Mouse (Mus musculus) adipocyte (in vitro differentiated cells): Measurements from ENCODE around the gene Crp.

Source experiments
- DNase-seq: peaks from one replicate; pipeline ENCODE4 v3.0.0-alpha.2; 2016; ENCODE audit warnings: low spot score

Crp gene

DNA sequence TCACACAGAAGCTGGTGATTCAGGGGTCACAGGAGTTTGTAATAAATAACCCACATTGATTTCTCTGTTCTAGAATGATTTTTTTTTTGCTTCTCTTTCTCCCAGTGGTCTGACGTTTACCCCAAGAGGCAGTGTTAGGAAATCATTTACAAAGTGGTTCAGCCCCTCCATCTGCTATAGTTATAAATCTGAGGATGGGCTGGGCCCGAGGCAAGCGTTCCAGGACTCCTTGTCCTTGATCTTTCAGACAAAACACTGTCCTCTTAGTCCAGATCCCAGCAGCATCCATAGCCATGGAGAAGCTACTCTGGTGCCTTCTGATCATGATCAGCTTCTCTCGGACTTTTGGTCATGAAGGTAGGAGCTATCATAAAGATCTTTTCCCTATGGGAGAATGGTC is at the start of gene Crp:
TSS of gene Crp (plus strand) at position 212 of the 400 bp plus-strand sequence.
- no peak for DNase-seq

DNA sequence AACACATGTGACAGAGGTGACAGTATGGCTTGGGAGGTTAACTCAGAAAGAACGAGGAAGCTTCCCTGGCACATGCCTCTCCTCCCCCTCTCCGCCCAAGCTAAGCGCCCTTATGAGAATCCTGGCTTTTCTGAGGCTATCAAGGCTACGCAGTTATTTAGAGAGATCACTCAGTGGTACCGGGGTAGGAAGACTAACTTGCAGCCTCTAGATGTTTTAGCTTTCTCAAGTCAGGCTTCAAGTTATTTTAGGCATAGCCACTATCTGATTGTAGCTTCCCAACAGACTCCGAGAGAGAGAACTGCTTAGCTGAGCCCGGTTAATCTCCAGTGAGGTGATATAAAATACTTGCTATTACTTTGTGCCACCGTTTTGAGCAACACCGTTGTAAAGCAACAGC is 48.5 kb upstream of the Crp start:
- no peak for DNase-seq

DNA sequence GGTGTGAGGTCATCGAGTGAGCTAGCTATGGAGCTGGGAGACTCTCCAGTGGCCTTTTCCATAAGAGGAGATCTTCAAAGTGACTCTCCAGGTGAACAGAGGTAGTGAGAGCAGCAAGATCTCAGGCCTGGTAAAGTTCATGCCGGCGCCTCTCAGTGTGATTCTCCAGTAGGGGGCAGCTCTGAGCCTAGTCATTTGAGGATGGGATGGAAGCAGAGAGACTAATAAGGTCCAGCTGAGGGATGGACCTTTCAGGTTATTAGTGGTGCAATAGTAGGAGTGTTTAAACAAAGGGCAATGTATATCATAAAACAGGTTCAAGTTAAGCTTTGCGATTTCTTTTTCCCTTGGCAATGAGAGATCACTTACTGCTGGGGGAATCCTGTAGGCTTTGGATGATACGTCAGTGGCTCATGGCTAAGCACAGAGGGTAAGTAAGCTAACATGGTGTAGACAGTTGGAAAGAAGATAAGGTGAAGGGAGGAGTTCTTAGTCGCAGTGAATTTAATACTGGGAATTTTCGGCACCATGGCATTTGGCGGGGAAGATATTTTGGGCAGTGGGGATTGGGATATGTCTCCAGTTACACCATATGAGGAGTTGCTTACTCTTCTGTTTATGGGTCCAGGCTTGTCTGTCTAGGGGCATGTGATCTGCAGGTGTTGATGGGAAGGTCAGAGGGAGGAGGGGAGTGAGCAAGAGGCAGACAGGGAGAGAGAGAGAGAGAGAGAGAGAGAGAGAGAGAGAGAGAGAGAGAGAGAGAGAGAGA is 47.2 kb upstream of the Crp start:
- DNase-seq = no peak

DNA sequence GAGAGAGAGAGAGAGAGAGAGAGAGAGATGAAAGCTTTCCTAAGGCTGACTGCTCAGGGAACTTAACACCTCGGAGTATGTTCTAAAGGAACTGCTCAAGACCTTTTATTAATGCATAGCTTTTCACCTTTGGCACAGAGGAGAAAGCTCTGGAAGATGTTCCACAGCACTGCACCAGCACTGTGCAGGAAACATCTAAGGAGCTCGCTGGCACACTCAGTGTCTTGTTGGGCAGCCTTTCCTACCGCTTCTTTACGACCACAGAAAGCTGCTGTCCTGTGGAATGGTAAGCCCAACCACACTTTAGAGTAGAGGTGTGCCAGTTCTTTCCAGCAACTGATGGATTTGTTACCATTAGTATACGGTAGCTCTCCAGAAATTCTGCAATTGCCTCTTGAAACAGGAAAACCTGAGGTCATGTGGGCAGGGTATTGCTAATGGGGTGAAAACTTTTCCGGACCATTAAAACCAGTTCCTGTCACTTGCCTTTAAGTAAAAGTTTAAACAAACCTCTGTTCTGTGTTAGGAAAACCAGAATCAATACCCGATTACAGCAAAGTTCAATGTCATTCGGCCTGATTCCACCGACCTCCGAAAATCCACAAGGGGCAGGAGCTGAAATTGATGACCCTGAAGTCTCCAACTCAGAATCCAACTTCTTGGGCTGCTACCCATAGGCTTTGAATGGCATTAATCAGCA is 46.4 kb upstream of the Crp start:
- DNase-seq = no peak

DNA sequence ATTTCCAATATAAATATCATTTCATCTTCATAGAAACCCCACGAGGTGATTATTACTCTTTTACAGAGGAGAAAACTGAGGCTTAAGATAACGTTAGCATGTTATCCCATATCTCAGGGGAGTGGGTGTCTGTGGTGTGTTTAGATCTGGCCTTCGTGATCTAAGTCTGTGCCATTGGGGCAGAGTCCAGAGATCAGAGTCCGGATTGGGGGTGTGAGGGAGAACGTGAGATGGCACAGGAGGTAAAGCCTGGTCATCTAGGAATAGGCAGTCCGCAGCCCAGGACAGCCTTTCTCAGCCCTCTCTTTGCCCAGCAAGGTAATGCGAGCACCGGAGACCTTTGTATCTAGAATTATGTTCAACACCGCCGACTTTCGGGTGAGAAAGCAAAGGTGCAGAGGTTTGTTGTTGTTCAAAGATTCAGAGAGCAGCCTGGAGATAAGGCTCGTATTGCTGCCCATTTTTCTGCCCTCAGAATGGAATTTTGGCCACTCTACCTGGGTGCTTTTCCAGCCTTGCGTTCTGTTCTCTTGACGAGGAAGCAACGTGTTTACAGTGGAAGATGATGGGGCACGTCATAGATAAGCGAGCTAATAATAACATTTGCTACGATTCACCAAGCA is 45.7 kb upstream of the Crp start:
- DNase-seq = no peak

DNA sequence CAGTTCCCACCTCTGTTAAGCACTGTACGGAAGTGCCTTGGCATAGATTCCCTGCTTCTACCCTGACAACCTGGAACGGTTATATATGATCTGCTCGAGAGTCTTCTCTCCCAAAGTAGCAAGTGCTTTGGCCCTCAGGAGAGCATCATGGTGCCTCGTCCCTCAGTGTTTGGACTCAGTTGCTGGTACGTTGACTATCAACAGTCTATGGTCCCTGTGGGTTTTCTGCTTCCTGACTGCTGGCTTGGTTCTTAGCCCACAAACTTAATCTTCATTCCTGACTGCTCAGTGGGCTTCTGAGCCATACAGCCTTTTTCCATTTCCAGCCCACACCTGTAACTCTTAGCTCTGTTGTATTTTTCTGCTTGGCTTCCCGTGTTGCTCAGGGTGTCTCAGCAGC is 44.0 kb upstream of the Crp start:
- DNase-seq = no peak

DNA sequence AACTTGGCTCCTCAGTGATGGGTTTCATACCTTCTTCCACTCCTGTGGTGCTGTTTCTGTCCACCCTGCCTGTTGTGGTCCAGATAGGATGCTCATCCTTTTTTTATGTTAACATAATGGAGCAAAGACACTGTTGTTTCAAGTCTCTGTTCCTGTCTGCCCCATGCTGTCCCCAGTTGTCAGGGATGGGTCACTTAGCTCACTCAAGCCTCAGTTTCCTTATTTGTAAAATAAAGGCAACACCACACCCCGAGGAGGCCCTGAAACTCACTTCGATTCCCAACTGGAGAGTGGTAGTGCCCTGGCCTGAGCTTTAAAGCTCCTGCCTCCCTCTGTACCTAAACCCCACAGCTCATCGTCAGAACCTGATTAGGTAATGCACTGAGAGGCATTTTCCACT is 40.6 kb upstream of the Crp start:
- DNase-seq = no peak

DNA sequence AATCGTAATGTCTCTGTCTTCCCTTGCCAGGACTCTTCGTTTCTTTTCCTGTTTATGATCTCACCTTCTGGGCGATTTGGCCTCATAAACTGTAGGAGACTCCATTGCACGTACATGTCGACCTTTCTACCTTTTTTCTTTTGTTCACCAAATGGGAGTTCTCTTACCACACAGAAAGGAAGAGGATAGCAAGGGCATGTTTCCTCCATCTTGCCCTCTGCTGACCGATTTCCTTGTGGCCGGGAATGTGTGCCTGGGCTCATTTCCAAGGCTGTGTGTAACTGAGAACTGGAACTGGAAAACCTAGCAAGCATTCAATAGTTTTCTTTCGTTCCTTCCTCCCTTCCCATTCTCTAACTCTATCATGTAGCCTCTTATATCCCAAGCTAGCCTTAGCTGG is 38.2 kb upstream of the Crp start:
- no peak for DNase-seq

DNA sequence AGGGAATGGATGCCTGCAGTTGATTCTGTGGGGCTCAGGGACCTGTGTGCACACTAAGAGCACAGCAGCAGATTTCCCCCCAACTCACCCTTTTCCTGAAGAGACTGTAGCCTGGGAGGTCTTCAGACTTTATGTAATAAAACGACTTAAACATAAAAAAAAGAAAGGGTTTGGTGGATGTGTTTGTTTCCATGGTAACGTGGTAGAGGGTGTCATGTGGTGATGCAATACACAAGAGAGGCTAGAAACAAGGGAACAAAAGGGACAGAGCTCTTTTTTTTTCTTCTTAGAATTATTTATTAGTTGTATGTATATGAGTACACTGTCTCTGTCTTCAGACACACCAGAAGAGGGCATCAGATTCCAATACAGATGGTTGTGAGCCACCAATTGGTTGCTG is 32.4 kb upstream of the Crp start:
- DNase-seq = no peak

DNA sequence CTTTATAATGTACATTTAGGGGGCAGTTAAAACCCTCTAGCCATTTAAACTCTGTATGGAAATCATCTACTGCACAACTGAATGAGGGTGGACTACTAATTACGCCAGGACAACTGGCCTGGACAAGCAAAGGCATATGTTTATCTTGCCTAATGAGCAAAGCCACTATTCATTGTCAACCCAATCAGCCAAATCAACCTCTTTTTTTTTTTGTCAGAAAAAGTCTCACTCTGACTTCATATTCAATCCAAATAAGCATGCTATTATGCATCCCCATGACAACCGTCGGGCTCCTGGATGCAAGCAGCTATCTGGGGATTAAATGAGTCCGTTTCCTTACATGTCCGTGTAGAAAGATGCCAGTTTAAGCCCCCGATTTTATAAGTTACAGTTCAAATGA is 30.3 kb upstream of the Crp start:
- DNase-seq = no peak

DNA sequence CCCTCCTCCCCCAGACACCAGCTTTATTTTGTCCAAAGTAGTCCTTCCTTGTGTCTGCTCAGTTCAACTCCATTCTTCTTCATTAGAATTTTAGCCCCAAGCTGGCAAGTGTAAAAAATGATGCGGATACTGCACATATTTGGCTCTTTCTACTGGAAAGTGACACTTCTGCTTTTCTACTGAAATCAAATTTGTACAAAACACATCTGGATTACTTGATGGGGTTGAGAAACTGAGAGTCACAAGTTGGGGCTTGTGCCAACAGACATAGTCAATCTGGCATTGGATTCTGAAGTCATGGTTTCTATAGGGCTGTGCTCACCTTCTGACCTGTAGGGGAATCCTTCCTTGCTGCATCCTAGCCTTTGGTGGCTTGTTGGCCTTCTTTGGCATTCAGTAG is 27.1 kb upstream of the Crp start:
- DNase-seq = no peak

DNA sequence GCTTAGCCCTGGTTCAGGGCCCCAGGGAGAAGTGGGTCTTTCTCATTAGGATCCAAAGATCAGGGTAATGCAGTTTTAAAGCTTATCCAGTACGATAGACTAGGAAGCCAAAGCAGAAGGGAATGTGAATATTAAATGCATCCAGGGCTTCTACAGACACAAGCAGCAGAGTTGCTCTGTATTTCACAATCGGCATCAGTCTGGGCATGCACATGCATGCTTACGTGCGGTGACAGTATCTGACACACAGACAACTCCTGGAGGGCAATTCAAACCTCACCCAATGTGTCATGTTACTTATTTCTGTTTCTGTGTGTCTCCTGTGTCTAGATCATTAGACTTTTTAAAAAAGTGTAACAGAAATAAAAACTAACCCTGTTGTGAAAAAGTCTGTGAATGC is 17.1 kb upstream of the Crp start:
- no peak for DNase-seq

DNA sequence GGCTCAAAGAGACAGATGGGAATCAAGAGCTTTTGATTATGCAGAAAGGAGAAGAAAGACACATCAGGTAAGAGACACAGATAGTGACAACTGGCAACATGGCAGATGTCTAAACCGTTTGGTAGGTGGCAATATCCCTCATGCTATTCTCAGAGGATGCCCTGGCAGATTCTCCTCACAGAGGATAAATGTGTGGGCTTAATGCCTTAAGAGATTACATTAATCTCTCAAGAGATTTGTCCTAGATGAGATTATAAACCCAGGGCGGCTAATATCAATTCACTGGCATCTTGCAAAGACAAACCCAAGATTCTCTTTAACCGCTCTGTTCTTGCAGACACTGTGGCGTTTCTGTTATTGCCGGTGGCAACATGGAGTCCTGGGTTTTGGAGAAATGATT is 14.3 kb upstream of the Crp start:
- DNase-seq = no peak

DNA sequence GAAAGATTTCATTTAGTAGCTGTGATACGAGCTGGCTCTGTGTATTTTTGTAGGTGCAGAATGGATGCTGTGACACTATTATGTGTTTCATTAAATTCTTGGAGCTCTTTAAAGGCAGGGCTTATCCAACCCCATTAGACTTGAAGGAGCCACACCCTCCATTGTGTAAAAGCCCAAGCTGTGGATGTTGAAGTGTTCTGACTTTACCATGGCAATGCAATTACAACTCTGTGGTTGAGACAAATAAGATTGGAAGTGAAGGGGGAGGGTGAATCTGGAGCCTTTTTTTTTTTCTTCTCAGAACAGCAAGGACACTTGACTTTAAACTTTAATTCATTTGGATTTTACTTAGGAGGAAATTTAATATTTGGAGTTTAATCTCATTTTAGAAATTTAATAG is 13.9 kb upstream of the Crp start:
- no peak for DNase-seq

DNA sequence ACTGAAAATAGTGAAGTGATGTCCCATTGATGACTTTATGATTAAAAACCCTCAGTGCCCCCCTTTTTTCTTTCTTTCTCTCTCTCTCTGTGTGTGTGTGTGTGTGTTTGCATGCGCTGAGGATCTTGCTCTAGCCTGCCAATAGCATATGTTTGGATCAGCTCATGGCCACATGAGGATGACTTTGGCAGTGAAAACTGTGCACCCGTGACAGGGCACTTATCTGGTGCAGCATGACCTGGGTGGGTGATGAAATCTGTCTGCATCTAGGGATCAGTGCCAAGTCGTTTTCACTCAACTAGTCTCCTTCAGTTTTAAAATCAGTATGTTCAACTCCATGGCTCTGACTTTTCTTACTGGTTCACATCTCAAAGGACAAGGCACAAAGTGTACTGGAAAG is 12.7 kb upstream of the Crp start:
- no peak for DNase-seq

DNA sequence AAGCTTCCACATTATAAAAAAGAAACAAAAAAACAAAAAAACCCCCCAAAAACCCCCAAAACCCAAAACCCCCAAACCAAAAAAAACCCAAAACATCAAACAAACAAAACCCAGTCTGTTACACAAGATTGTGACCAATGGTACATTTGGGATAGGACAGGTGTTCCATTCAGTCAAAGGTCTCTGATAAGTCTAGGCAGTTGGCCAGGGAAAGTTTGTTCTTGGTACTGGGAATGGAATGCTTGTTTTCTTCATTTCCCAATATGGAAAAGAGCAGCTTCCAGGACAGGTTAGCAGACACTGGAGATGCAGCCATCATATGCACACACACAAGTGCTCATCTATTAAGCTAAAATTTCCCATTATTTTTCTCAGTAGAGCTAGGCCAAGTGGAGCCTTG is 433 bp upstream of the Crp start:
- DNase-seq = no peak

DNA sequence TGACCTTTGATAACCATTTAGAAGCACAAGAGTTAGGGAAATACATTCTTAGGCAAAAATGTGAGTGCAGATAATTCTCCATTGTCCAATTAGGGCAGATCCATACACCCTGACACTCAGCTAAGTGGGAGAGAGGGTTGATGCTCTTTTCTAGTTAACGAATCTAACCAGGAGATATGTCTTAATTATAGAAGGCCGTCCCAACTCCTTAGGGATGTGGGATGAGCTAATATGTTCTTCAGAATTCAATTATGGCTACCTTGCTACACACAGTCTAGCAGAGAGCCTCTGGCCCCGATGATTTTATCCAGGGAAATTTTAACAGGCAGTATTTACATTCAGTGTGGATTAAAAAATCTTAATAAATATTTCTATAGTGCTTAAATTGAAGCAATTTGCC is 3.0 kb downstream of the Crp start:
- DNase-seq = no peak

DNA sequence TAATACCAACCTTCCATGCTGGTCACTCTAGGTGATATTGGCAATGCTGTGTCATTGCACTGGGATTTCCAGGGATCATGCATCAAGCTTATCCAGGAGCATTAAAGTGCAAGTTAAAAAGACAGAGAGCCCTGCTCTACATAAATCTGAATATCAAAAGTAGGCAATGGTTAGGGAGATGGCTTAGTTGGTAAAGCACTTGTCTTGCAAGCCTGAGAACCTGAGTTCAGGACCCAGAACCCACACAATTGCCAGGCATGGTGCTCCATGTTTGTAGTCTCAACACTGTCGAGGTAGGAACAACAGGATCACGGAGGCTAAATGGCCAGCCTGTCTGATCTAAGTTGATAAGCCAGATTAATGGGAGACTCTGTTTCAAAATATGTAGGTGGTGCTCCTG is 3.5 kb downstream of the Crp start:
- DNase-seq = no peak

DNA sequence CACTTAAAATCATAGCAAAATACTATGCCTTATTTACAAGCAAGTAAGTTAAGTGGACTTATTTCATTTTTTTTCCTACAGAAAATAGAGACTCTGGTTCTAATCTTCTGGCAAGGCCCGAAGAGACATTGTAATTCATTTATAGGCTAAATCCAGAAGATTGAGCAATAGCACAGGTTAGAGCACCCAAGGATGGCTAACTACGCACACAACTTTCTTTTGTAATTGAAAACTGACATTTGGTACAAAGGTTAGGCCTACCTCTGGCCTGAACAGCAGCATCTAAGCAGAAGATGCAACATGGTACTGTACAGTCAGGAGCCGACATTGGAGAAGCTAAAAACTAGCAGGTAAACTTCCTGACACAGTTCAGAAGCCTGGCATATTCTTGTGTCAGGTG is 4.0 kb downstream of the Crp start:
- DNase-seq = no peak

DNA sequence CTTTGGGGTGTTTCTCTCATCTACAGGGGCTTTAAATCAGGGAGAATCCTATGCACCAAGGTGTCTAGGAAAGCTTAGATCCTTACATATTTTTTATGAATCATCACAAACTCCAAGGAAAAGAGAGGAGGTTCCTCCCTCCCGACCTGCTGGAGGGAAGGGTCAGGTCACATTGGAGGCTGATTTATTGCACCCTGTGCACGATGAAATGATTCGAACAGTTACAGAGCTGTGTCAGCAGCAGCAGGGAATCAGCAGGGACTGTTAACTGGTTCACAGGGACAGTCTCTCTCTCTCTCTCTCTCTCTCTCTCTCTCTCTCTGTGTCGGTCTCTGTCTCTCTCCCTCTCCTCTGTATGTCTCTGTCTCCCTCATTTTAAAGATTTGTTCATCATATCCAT is 6.9 kb downstream of the Crp start:
- no peak for DNase-seq

DNA sequence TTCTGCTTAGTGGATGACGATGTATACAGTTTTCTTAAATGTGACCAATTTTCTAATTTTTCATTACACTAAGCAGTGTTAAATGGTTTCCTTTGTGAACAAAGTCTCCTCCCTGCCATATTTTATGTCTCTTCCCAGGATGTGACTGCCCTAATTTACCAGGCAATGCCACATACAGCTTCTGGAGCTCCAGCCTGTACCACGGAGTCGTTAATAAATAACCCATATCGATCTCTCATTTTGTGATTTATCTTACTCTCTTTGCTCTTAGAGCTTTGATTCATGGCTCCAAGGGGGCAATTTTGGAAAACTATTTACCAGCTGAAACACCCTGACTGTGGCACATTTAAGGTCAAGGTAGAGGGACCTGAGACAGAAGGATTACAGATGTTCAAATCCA is 8.4 kb downstream of the Crp start:
- DNase-seq = no peak

DNA sequence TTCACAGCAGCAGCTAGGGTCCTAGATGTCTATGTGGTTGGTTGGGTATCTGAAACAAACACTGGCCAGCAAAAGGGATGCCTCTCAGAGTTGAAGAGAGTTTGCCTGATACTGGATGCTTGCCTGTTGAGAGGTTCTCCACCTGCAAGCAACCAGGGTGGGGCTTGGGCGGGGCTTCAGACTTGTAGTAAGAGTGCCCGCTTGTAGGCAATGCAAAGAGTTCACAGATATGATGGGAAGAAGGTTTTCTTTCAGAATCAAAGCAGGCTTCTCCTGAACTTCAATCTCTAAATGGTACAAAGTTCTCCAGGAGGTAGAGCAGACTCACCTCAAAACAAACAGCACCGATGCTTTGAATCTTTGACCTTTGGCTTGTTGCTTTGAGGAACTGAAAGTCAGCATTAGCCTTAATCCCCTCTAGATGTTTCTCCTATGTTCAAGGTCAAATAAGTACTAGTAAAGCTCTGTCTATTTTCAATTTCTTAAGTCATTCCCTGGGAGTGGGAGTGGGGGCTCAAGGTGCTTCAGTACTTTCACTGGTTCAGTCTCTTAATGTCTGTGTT is 12.0 kb downstream of the Crp start:
- DNase-seq = no peak

DNA sequence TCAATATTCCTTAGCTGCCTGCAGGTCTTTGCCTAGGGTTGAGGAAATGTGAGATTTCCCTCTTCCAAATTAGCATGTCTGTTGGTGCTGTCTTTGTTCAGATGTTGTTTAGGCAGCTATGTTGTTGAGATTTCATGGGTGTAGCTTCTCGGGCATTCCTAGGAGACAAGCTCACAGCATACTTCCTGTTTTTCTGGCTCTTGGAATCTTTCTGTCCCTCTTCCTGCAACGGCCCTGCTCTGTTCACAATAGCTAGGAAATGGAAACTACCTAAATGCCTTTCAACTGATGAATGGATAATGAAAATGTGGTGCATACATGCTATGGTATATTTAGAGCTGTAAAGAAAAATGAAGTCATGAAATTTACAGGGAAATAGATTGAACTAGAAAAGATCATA is 13.5 kb downstream of the Crp start:
- DNase-seq = no peak
